Mouse (Mus musculus) forebrain, embryonic 10.5 days (tissue): ENCODE measurements at regions not wholly inside any gene's neighbourhood (a gene's known extent, or its start where the extent isn't known, plus 50 kb on each side); places are given as distances from the start of the nearest gene placed in this dataset.

Experiments used
- DNase-seq: peaks from one replicate; pipeline ENCODE4 v3.0.0-alpha.2; 2017; ENCODE audit warnings: low spot score; ENCODE audit errors: extremely low spot score
- H3K27ac ChIP-seq: fragments of 300-500 bp; sonication (generic); 2 replicates; pipeline ENCODE4 v1.5.1; 2016; ENCODE audit warnings: mild to moderate bottlenecking
- H3K27me3 ChIP-seq: fragments of 300-500 bp; sonication (generic); 2 replicates; pipeline ENCODE4 v1.6.1; 2016; ENCODE audit warnings: mild to moderate bottlenecking; ENCODE audit not compliant: poor library complexity, severe bottlenecking
- H3K36me3 ChIP-seq: fragments of 300-500 bp; sonication (generic); replicated peaks from 2 replicates; pipeline ENCODE4 v1.6.1; 2016; ENCODE audit warnings: mild to moderate bottlenecking, moderate library complexity
- H3K4me1 ChIP-seq: fragments of 300-500 bp; sonication (generic); 2 replicates; pipeline ENCODE4 v1.6.1; 2016
- H3K4me3 ChIP-seq: fragments of 300-500 bp; sonication (generic); 2 replicates; pipeline ENCODE4 v1.5.1; 2016; ENCODE audit warnings: mild to moderate bottlenecking, moderate library complexity
- H3K9me3 ChIP-seq: fragments of 300-500 bp; sonication (generic); 2 replicates; pipeline ENCODE4 v1.6.1; 2016; ENCODE audit warnings: mild to moderate bottlenecking, moderate library complexity
- WGBS: fragments of 180-500 bp; shearing (Covaris S2); methylation state at CpG from one replicate; pipeline ENCODE4 v1.1.7; 2016; 5-methylcytosine and 5-hydroxymethylcytosine counted together

DNA sequence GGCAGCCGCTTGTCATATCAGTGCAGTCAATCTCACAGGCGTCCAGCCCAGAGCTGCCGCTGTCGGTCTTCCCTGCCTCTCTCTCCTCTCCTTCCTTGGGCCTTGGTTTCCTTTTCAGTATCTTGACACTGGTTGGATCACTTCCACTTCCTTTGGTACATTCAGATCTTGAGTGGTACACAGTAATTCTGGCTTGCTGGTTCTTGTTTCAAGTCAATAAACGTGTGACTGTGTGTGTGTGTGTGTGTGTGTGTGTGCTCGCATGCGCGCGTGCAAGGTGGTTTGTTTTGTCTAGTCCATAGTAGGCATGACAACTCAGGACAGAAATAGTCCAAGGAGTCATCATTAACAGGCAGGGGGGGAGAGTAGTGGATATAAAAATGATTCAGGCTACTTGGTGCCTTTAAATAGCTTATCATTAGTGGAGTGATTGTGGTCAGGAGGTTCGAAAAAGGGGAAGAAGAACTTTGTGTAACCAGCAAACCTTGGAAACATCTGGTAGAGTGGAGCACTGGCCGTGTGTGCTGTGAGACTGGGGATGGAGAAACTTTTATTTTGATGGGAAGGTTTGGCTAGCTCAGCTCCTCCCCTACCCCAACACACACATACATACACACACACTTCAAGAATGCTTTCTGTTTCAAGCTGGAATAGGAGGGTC lies 117.1 kb upstream of the Serp2 start:
- H3K4me3 ChIP-seq: no peak overlapping the region
- H3K36me3 ChIP-seq: no peaks in the 10 kb centered on the region
- WGBS: 84% methylated on average over 11 of the region's 11 CpGs
- H3K4me1 ChIP-seq: peaks cover 35% of the 10 kb centered on the region
- H3K9me3 ChIP-seq: no peaks in the 10 kb centered on the region
- H3K27me3 ChIP-seq: no peaks in the 10 kb centered on the region
- no peak for DNase-seq
- no peak overlapping the region for H3K27ac ChIP-seq

DNA sequence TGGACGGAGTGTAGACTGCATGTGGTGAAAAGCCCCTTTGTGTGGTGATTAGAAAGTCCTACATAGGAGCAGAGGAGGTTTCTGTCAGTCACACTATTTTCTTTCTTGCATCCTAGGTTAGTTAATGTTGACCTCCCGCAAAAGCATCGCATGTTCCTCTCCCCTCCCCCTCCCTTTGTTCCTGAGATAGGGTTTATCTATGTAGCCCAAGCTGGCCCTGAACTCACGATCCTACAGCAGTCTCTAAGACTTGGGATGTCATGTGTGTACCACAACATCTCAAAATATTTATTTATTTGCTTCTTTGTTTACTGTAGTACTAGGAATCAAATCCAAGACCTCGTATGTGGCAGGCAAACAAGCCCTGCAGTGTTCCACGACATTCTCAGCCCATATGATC lies 116.2 kb upstream of the Serp2 start:
- H3K9me3 ChIP-seq: no peaks in the 10 kb centered on the region
- 75% methylated on average over 6 of the region's 6 CpGs for WGBS
- no peak for DNase-seq
- H3K27ac ChIP-seq: no peak overlapping the region
- no peaks in the 10 kb centered on the region for H3K36me3 ChIP-seq
- peaks cover 26% of the 10 kb centered on the region for H3K4me1 ChIP-seq
- no peak overlapping the region for H3K4me3 ChIP-seq
- no peaks in the 10 kb centered on the region for H3K27me3 ChIP-seq

DNA sequence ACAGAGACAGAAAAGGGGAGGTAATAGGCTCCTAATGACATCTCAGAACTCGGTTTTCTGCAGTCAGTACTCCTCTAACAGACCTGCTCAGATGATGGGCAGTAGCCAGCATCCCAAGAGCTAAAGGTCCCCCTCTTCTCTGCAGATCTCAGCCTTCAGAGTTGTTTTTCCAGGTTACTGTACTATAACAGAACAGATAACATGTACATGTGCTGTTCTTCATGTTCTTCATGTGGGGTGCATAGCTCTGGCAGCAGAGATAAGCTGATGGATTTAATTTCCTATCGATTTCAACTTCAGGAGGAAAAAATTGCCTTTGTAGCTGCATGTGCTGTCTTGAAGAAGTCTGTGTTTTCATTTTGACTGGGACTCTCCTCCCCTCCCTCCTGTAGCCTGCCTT lies 115.8 kb upstream of the Serp2 start:
- Histone ChIP-seq H3K27ac (no peak overlapping the region), H3K36me3 (no peaks in the 10 kb centered on the region), H3K27me3 (no peaks in the 10 kb centered on the region), H3K9me3 (no peaks in the 10 kb centered on the region), H3K4me1 (peaks cover 26% of the 10 kb centered on the region), H3K4me3 (no peak overlapping the region)
- 88% methylated on average over 2 of the region's 2 CpGs for WGBS
- no peak for DNase-seq

DNA sequence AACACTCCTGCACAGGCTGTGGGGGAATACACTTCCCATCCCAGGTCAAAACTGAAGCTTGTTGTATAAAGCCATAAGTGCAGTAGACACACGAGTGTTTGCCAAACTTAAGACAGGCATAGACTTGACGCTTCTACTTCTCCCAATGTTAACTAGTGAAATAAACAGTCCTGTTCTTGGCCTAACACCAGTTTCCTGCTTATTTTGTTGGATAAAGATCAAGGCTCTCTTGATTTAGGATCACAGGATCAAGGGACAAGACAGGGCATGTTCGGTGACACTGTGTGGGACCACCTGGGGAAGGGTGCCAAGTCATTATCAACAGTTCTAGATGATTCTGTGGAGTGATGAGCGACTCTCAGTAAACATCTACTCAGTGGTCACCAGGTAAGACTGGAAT lies 114.3 kb upstream of the Serp2 start:
- WGBS: 93% methylated on average over 4 of the region's 4 CpGs

GRCm38 (mm10) chr14:76665754-76666371 lies 109.2 kb upstream of the Serp2 start:
- no peaks in the 10 kb centered on the region for H3K36me3 ChIP-seq
- 85% methylated on average over 12 of the region's 12 CpGs for WGBS
- H3K27me3 ChIP-seq: no peaks in the 10 kb centered on the region
- no peak overlapping the region for H3K27ac ChIP-seq
- H3K4me3 ChIP-seq: no peak overlapping the region
- H3K4me1 ChIP-seq: no peaks in the 10 kb centered on the region; the same call in 1 of the 2 replicates
- DNase-seq: no peak
- H3K9me3 ChIP-seq: no peaks in the 10 kb centered on the region

More for the DNA sequence above, 114.3 kb upstream of the Serp2 start:
- no peak for DNase-seq
- Histone ChIP-seq H3K4me1 (peaks cover 26% of the 10 kb centered on the region), H3K4me3 (no peak overlapping the region), H3K27me3 (no peaks in the 10 kb centered on the region), H3K36me3 (no peaks in the 10 kb centered on the region), H3K27ac (no peak overlapping the region), H3K9me3 (no peaks in the 10 kb centered on the region)

DNA sequence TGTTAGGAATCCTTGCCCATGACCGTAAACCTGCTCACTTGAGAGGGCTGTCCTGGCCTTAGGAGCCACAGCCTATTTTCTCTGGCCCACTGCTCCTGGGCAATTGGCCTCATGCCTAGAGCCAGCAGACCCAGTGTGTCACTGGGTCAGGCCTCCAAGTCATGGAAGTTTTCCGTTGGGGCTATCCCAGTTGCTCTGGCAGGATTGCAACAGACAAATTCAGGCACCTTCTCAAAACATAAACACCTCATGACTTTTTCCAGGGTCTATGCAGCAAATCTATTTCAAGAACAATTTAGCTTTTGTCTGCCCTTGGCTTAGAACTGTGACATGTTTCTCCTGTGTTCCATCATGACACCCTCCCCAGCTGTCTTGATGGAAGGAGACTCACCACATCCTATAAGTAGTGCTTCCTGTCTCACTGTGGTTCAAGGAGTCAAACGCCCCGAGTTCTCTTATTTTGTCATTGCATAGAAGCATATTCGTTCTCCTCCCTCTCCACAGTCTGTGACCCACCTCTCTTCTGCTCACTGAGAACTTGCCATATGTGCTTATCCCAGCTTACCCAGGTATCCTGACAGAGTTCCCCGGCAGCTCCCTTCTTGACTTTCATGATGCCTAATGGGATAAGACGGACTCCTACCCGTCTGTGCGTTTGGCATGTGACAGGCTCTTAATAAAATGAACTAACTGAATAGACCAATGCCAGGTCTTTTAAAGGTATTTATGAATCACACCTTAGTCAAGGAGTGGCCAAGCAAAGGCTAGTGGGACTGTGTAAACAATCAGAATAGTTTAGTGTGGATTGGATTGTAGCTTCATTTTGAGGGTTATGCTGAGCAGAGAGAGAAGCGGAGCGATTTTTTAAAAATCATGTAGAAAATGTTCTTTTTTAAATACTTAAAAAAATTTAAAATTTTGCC lies 108.2 kb upstream of the Serp2 start:
- DNase-seq: no peak
- peaks cover 4% of the 10 kb centered on the region for H3K4me1 ChIP-seq
- H3K4me3 ChIP-seq: no peak overlapping the region
- H3K9me3 ChIP-seq: no peaks in the 10 kb centered on the region
- no peaks in the 10 kb centered on the region for H3K36me3 ChIP-seq
- no peak overlapping the region for H3K27ac ChIP-seq
- 93% methylated on average over 11 of the region's 11 CpGs for WGBS
- H3K27me3 ChIP-seq: no peaks in the 10 kb centered on the region

GRCm38 (mm10) chr14:76663816-76664215 lies 107.1 kb upstream of the Serp2 start:
- H3K9me3 ChIP-seq: no peaks in the 10 kb centered on the region
- no peak overlapping the region for H3K4me3 ChIP-seq
- H3K4me1 ChIP-seq: peaks cover 12% of the 10 kb centered on the region
- H3K27me3 ChIP-seq: no peaks in the 10 kb centered on the region
- WGBS: 91% methylated on average over 2 of the region's 2 CpGs
- H3K36me3 ChIP-seq: no peaks in the 10 kb centered on the region
- no peak overlapping the region for H3K27ac ChIP-seq
- DNase-seq: no peak

DNA sequence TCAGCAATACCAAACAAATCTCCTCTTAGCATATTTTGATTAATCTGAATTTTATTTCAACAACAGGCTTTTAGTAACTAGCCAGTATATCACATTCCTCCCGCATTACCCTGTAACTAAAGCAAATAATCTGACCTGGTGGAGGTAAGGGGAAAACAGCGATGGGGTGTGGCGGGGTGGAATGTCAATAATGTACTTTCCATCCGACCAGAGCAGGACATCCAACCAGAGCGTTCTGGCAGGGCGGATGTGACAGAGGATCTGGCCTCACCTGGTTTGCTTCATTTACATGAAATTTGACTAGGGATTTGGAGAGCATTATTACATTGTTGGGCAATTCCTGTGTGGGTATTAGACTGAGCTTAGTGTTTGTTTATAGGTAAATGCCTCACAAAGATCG lies 106.2 kb upstream of the Serp2 start:
- Histone ChIP-seq H3K9me3 (no peaks in the 10 kb centered on the region), H3K4me1 (peaks cover 22% of the 10 kb centered on the region), H3K27ac (no peak overlapping the region), H3K36me3 (no peaks in the 10 kb centered on the region), H3K4me3 (no peak overlapping the region), H3K27me3 (no peaks in the 10 kb centered on the region)
- 89% methylated on average over 7 of the region's 7 CpGs for WGBS
- no peak for DNase-seq

DNA sequence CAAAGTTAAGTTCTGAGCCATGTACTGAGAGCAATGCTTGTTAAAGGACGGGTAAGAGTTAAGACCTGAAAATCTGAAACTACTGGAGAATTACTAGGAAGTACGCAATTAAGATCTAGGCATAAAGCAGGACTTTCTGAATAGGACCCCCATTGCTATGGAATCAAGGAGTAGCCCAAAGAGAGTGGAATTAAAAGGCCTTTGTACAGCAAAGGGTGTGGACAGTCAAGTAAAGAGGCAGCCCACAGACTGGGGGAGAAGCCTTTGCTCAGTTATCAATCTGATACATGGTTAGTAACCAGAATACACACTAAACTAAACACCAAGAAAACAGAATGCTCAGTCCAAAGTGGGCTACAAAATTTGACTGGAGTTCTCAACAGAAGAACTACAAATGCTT lies 104.2 kb upstream of the Serp2 start:
- Histone ChIP-seq H3K36me3 (no peaks in the 10 kb centered on the region), H3K27ac (no peak overlapping the region), H3K27me3 (no peaks in the 10 kb centered on the region), H3K4me3 (no peak overlapping the region), H3K4me1 (peaks cover 29% of the 10 kb centered on the region), H3K9me3 (no peaks in the 10 kb centered on the region)
- WGBS: 50% methylated on average over 2 of the region's 2 CpGs
- DNase-seq: no peak

GRCm38 (mm10) chr14:76658952-76659502 lies 102.3 kb upstream of the Serp2 start:
- Histone ChIP-seq H3K4me3 (no peak overlapping the region), H3K27ac (no peak overlapping the region), H3K36me3 (no peaks in the 10 kb centered on the region), H3K4me1 (peaks cover 29% of the 10 kb centered on the region), H3K9me3 (no peaks in the 10 kb centered on the region), H3K27me3 (no peaks in the 10 kb centered on the region)
- 87% methylated on average over 15 of the region's 15 CpGs for WGBS
- no peak for DNase-seq

- DNase-seq: peak; percentile 36
- 64% methylated on average over 9 of the region's 9 CpGs for WGBS
- peak overlapping the region; percentile 67 for H3K27ac ChIP-seq
- no peaks in the 10 kb centered on the region for H3K9me3 ChIP-seq
- no peaks in the 10 kb centered on the region for H3K36me3 ChIP-seq
- H3K4me3 ChIP-seq: no peak overlapping the region
- H3K27me3 ChIP-seq: no peaks in the 10 kb centered on the region
- H3K4me1 ChIP-seq: peaks cover 29% of the 10 kb centered on the region
These were observed 101.3 kb upstream of the Serp2 start for GRCm38 (mm10) chr14:76657784-76658610.

GRCm38 (mm10) chr14:76657375-76657774 lies 100.7 kb upstream of the Serp2 start:
- DNase-seq: no peak

More at GRCm38 (mm10) chr14:76657375-76657774, 100.7 kb upstream of the Serp2 start:
- Histone ChIP-seq H3K36me3 (no peaks in the 10 kb centered on the region), H3K4me3 (no peak overlapping the region), H3K4me1 (peaks cover 34% of the 10 kb centered on the region), H3K9me3 (no peaks in the 10 kb centered on the region), H3K27ac (0 out of 2 replicates have a peak overlapping the region, but pooled peaks have one; percentile 8), H3K27me3 (no peaks in the 10 kb centered on the region)
- 79% methylated on average over 7 of the region's 7 CpGs for WGBS
